Mouse (Mus musculus): ENCODE data around the gene Sorcs3.

GRCm38 (mm10) chr19:48766524-48766923, 560.7 kb downstream of the Sorcs3 start:
- TF ChIP-seq SIN3A (IDR thresholded peaks at IDR 0.05; ENCODE audit: low read length) (no peak), BHLHE40 (IDR thresholded peaks at IDR 0.05; ENCODE audit: borderline replicate concordance, low read depth, low read length) (no peak), POLR2A (IDR thresholded peaks at IDR 0.05; ENCODE audit: control insufficient read depth in 1 of 2, insufficient read depth in 1 of 2, low read depth in 1 of 2, low read length in 2 of 2, poor library complexity in 1 of 2) (no peak), CTCF (IDR thresholded peaks at IDR 0.05 in 2 of 3, conservative IDR thresholded peaks at IDR 0.05 in 1 of 3; ENCODE audit: control insufficient read depth in 1 of 3, insufficient read depth in 1 of 3, low read depth in 2 of 3, low read length in 3 of 3, poor library complexity in 1 of 3, severe bottlenecking in 1 of 3) (no peak), ZNF384 (IDR thresholded peaks at IDR 0.05; ENCODE audit: low read depth, low read length) (no peak), KAT2A (conservative IDR thresholded peaks at IDR 0.05; ENCODE audit: low read depth, low read length) (no peak), USF1 (IDR thresholded peaks at IDR 0.05; ENCODE audit: low read depth, low read length) (no peak), GATA1 (IDR thresholded peaks at IDR 0.05; ENCODE audit: low read depth, low read length) (no peak), MEF2A (IDR thresholded peaks at IDR 0.05; ENCODE audit: extremely low read depth, insufficient replicate concordance, low read depth, low read length, poor library complexity, severe bottlenecking) (no peak), CHD2 (IDR thresholded peaks at IDR 0.05; ENCODE audit: low read length) (no peak), MAX (IDR thresholded peaks at IDR 0.05; ENCODE audit: low read length) (no peak), POLR2AphosphoS2 (IDR thresholded peaks at IDR 0.05; ENCODE audit: low read length) (no peak), MAFK (IDR thresholded peaks at IDR 0.05; ENCODE audit: borderline replicate concordance, low read depth, low read length) (no peak)
